Mouse (Mus musculus): ENCODE data around the gene Rrp1b.

GRCm38 (mm10) chr17:32035609-32036508, at the start of gene Rrp1b, which contains the start of gene Hsf2bp:
- TF ChIP-seq CTCF (IDR thresholded peaks at IDR 0.05; ENCODE audit: control insufficient read depth, insufficient read depth, insufficient read length) = no peak
- no peak for TF ChIP-seq CEBPB (IDR thresholded peaks at IDR 0.05; ENCODE audit: low read depth)
- no peak for TF ChIP-seq USF1 (IDR thresholded peaks at IDR 0.05; ENCODE audit: low read depth)
- no peak for TF ChIP-seq MYOD1 (IDR thresholded peaks at IDR 0.05; ENCODE audit: control insufficient read depth, insufficient read length, low read depth)
